Comparison of ENCODE assay signal across 15 mouse cellular contexts in the genomic region with DNA sequence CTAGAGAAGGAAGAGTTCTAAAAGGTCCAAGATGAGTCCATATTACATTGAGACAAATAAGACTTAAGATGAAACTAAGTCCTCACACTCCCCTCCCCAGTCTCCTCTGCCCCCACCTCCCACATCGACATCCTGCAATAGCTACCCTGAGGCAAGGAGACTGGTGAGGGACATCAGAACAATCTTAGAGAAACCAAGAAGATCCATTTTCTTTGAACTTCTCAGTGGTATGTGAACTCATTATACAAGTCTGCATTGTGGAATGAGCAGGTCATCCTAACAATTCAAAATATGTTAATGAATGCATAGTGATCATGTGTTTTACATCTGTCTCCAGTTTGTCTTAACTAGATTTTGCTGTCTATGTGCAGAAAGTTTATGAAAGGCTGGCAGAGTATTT.
"Had no signal": no experiment of that assay in that cellular context is flagged by ENCODE, and none has a peak within 500 bp of the region (broad histone marks: within the 10 kb centered on the region; RNA-seq: fewer than 3 reads in every experiment).

No protein-coding gene starts in this region.

- H3K4me3 ChIP-seq: intestine, embryonic 15.5 days; layer of hippocampus, adult 2 months; liver, embryonic 13.5 days; midbrain, embryonic 10.5 days; midbrain, embryonic 13.5 days; myocyte; neural tube, embryonic 13.5 days had no signal

- H3K27me3 ChIP-seq: intestine, embryonic 15.5 days; liver, embryonic 13.5 days; midbrain, embryonic 13.5 days; neural tube, embryonic 13.5 days had no signal

- H3K4me1 ChIP-seq: intestine, embryonic 15.5 days; liver, embryonic 13.5 days; midbrain, embryonic 10.5 days; midbrain, embryonic 13.5 days; neural tube, embryonic 13.5 days had no signal

- H3K36me3 ChIP-seq: intestine, embryonic 15.5 days; liver, embryonic 13.5 days; midbrain, embryonic 10.5 days; midbrain, embryonic 13.5 days; neural tube, embryonic 13.5 days had no signal

- H3K27ac ChIP-seq: intestine, embryonic 15.5 days; layer of hippocampus, adult 2 months; liver, embryonic 13.5 days; macrophage; midbrain, embryonic 10.5 days; midbrain, embryonic 13.5 days; neural tube, embryonic 13.5 days had no signal

- H3K4me2 ChIP-seq: intestine, embryonic 15.5 days; liver, embryonic 13.5 days; lung, embryonic 14.5 days; midbrain, embryonic 13.5 days; neural tube, embryonic 13.5 days had no signal

- ATAC-seq: intestine, embryonic 15.5 days; midbrain, embryonic 13.5 days; midbrain, embryonic 16.5 days had no signal

- H3K9me3 ChIP-seq: intestine, embryonic 15.5 days; liver, embryonic 13.5 days; midbrain, embryonic 10.5 days; midbrain, embryonic 13.5 days; neural tube, embryonic 13.5 days had no signal

- DNase-seq: kidney, adult 18-20 months; liver, embryonic 13.5 days; retina, postnatal 1 day; right cerebral cortex, postnatal 25 days; thymus, adult 18-20 months; thymus, postnatal 36 days had no signal

- H3K9ac ChIP-seq: intestine, embryonic 15.5 days; liver, embryonic 13.5 days; lung, embryonic 14.5 days; midbrain, embryonic 13.5 days; neural tube, embryonic 13.5 days had no signal
